Mouse (Mus musculus) cerebellum, postnatal 36 days (tissue): ENCODE measurements at regions not wholly inside any gene's neighbourhood (a gene's known extent, or its start where the extent isn't known, plus 50 kb on each side); places are given as distances from the start of the nearest gene placed in this dataset.

Experiments
- DNase-seq, 2 experiments: peaks; one replicate each; pipeline ENCODE4 v3.0.0; 2021 to 2022; ENCODE audit warnings: mixed read lengths in 2 of 2

- no peak for DNase-seq
Measured at GRCm38 (mm10) chr8:126807171-126807768, 138.4 kb downstream of the Tomm20 start.

GRCm38 (mm10) chr8:126806591-126806990 lies 139.1 kb downstream of the Tomm20 start:
- no peak for DNase-seq

- no peak for DNase-seq
Measured at GRCm38 (mm10) chr8:126806181-126806560, 139.5 kb downstream of the Tomm20 start.

GRCm38 (mm10) chr8:126805365-126806180 lies 140.1 kb downstream of the Tomm20 start:
- no peak for DNase-seq

GRCm38 (mm10) chr8:126804115-126804514 lies 141.5 kb downstream of the Tomm20 start:
- no peak for DNase-seq

GRCm38 (mm10) chr8:126802641-126803040 lies 143.0 kb downstream of the Tomm20 start:
- DNase-seq: no peak

- no peak for DNase-seq
Measured at GRCm38 (mm10) chr8:126800976-126801375, 144.7 kb downstream of the Tomm20 start.

- DNase-seq: no peak
Measured at GRCm38 (mm10) chr8:126797571-126798334, 147.9 kb downstream of the Tomm20 start.

- no peak for DNase-seq
Measured at GRCm38 (mm10) chr8:126793657-126794056, 152.0 kb downstream of the Tomm20 start.

- no peak for DNase-seq
Measured at GRCm38 (mm10) chr8:126791069-126791468, 154.6 kb downstream of the Tomm20 start.

GRCm38 (mm10) chr8:126790214-126790613 lies 155.4 kb downstream of the Tomm20 start:
- DNase-seq: no peak

GRCm38 (mm10) chr8:126789076-126789475 lies 156.6 kb downstream of the Tomm20 start:
- DNase-seq: no peak

GRCm38 (mm10) chr8:126788669-126789068 lies 157.0 kb downstream of the Tomm20 start:
- no peak for DNase-seq

- no peak for DNase-seq
Measured at GRCm38 (mm10) chr8:126787398-126787797, 158.2 kb downstream of the Tomm20 start.

- no peak for DNase-seq
Measured at GRCm38 (mm10) chr8:126785211-126785610, 160.4 kb downstream of the Tomm20 start.

GRCm38 (mm10) chr8:126784604-126785003 lies 161.0 kb downstream of the Tomm20 start:
- no peak for DNase-seq

GRCm38 (mm10) chr8:126783703-126784440 lies 161.8 kb downstream of the Tomm20 start:
- DNase-seq: no peak

- no peak for DNase-seq
Measured at GRCm38 (mm10) chr8:126778673-126779072, 167.0 kb downstream of the Tomm20 start.

- DNase-seq: no peak
Measured at GRCm38 (mm10) chr8:126778131-126778530, 167.5 kb downstream of the Tomm20 start.

- DNase-seq: no peak
Measured at GRCm38 (mm10) chr8:126776605-126777469, 168.8 kb downstream of the Tomm20 start.

GRCm38 (mm10) chr8:126775334-126775733 lies 170.3 kb downstream of the Tomm20 start:
- DNase-seq: no peak

- no peak for DNase-seq
Measured at GRCm38 (mm10) chr8:126774816-126775215, 170.8 kb downstream of the Tomm20 start.
